Mouse (Mus musculus): ENCODE results near the gene Cnrip1. TPM values are rescaled to one million over a fixed set of nuclear protein-coding genes. Genes with fewer than 3 reads are reported as not detected.
A peak's percentile ranks its signal among the peaks of the same experiment; 100 is the strongest.
"Not testable (repeated sequence)": the region's sequence is repeated elsewhere in the genome, so short reads cannot be mapped to it uniquely, and the experiment has no call there.

Gene Cnrip1
- polyA plus RNA-seq (2015; fragmentation: Nextera tagmentation; extraction: Ambion mirVana) = 20.8 and 22.0 TPM in 2 replicates

GRCm38 (mm10) chr11:17051545-17052475, at the start of gene Cnrip1, which contains the start of gene Plek:
Gene Cnrip1, plus strand, starts transcription at chr11:17051586.
Gene Plek, minus strand, starts transcription at chr11:17052381.
- peak; percentile 80 for ATAC-seq (ENCODE audit: insufficient number of reproducible peaks, low FRiP score, low TSS enrichment, low read depth)

GRCm38 (mm10) chr11:17002739-17003373, 48.5 kb upstream of the Cnrip1 start:
- Histone ChIP-seq H3K4me1 (no peaks in the 10 kb centered on the region), H3K9ac (no peak overlapping the region), H3K4me2 (no peak overlapping the region), H3K27ac (no peak overlapping the region), H3K9me3 (no peaks in the 10 kb centered on the region), H3K36me3 (no peaks in the 10 kb centered on the region), H3K4me3 (no peak overlapping the region), H3K27me3 (no peaks in the 10 kb centered on the region)
- ATAC-seq (ENCODE audit: insufficient number of reproducible peaks, low FRiP score, low TSS enrichment, low read depth) = no peak
- WGBS = 81% methylated on average over 7 of the region's 7 CpGs

More at GRCm38 (mm10) chr11:17051545-17052475, at the start of gene Cnrip1, which contains the start of gene Plek:
- Histone ChIP-seq H3K9ac (peak within 1 kb of the TSS; percentile 43), H3K36me3 (no peaks in the 10 kb centered on the region), H3K9me3 (no peaks in the 10 kb centered on the region), H3K27ac (no peak within 1 kb of the TSS), H3K4me2 (peak within 1 kb of the TSS; percentile 64), H3K4me1 (peaks cover 17% of the 10 kb centered on the region; the same call in 1 of the 2 replicates), H3K27me3 (no peaks in the 10 kb centered on the region), H3K4me3 (peak within 1 kb of the TSS; percentile 47)
- WGBS = under 1% methylated on average over 38 of the region's 38 CpGs

GRCm38 (mm10) chr11:17003757-17004156, 47.6 kb upstream of the Cnrip1 start:
- no peak overlapping the region for H3K4me3 ChIP-seq
- no peaks in the 10 kb centered on the region for H3K36me3 ChIP-seq
- H3K4me1 ChIP-seq = no peaks in the 10 kb centered on the region
- H3K4me2 ChIP-seq = no peak overlapping the region
- no peak overlapping the region for H3K27ac ChIP-seq
- no peaks in the 10 kb centered on the region for H3K9me3 ChIP-seq
- ATAC-seq (ENCODE audit: insufficient number of reproducible peaks, low FRiP score, low TSS enrichment, low read depth) = no peak
- H3K27me3 ChIP-seq = no peaks in the 10 kb centered on the region
- no peak overlapping the region for H3K9ac ChIP-seq
- 68% methylated on average over 3 of the region's 3 CpGs for WGBS

DNA sequence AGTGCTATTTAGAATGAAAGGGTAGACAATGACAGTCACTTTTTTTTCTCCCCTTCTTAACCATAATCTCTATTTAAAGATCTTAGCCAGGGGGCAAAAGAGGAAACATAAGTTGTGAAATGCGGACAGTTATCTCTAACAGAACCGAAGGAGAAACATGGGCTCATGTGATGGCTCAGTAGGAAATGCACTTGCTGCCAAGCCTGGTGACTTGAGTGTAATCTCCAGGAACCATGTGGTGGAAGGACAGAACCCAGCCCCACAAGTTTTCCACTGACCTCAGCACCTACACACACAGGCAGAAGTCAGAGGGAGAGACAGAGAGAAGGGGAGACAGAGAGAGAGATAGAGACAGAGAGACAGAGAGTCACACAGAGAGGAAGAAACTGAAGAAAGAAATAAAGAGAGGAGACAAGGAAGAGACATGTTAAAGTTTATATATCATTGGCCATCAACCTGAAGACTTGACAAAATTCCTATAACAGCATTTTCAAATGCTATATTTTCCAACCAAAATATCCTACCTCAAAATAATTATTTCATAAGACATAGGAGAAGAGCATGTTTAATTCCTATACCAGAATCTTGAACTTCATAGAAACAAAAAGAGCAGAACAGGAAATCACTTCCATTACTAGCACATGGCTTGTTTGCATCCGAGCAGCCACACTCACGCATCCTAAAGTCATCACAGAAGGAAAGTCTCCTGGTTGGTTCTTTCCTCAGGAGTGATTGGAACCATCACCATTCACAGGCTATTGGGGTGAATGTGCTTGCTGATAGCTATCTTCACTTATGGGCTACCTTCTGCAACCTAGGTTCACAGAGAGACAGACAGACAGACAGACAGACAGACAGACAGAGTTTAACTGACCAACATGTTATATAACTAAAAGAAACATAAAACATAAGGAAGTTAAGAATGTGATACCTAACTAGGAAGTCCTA, 46.2 kb upstream of the Cnrip1 start:
- H3K4me2 ChIP-seq = no peak overlapping the region
- H3K9me3 ChIP-seq = no peaks in the 10 kb centered on the region
- no peak overlapping the region for H3K27ac ChIP-seq
- 74% methylated on average over 4 of the region's 4 CpGs for WGBS
- H3K36me3 ChIP-seq = no peaks in the 10 kb centered on the region
- H3K27me3 ChIP-seq = no peaks in the 10 kb centered on the region
- H3K9ac ChIP-seq = no peak overlapping the region
- ATAC-seq (ENCODE audit: insufficient number of reproducible peaks, low FRiP score, low TSS enrichment, low read depth) = no peak
- no peak overlapping the region for H3K4me3 ChIP-seq
- H3K4me1 ChIP-seq = no peaks in the 10 kb centered on the region

DNA sequence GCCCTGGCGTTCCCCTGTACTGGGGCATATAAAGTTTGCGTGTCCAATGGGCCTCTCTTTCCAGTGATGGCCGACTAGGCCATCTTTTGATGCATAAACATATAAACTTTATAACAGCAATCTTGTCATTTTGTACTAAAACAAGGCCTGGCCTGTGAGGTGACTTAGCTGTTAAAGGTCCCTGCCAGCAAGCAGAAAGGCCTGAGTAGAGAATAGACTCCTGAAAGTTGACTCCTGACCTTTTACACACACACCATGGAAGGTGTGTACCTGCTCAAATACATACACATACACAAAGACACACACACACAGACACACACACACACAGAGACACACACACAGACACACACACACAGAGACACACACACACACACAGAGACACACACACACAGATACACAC, 44.9 kb upstream of the Cnrip1 start:
- not testable (repeated sequence) for H3K4me2 ChIP-seq; H3K4me3 ChIP-seq; H3K4me1 ChIP-seq; H3K9me3 ChIP-seq; ATAC-seq (ENCODE audit: insufficient number of reproducible peaks, low FRiP score, low TSS enrichment, low read depth); H3K36me3 ChIP-seq; H3K9ac ChIP-seq; H3K27me3 ChIP-seq; H3K27ac ChIP-seq
- 46% methylated on average over 3 of the region's 3 CpGs for WGBS

DNA sequence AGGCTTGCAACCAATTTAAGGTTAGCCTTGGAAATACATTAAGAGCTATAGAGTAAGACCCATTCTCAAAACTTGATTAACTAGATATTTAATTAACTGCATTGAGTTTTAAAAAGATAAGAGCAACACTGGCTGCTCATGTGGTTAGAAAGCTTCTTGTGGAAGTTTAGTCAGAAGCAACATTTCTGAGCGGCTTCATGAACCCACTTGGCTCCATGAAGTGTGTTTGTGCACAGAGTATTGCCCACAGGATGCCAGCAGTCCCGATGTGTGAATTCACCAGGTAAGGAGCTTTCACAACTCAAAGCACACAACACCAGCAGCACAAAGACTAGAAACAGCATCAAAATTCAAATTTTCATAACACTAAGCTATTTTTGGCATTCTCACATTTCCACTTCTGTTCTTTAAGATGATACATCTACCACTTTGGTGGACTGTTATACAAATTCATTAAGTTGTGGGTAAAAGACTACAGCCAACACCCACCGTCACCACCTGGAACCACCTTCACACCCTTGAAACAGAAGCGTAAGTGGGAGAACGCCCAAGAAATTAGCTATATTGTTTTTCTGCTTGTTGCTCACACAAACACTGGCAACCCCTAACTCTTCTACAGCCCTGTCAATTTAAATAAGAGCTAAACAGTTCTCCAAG, 43.7 kb upstream of the Cnrip1 start:
- Histone ChIP-seq H3K9me3 (no peaks in the 10 kb centered on the region), H3K4me1 (no peaks in the 10 kb centered on the region), H3K4me3 (no peak overlapping the region), H3K27ac (no peak overlapping the region), H3K36me3 (no peaks in the 10 kb centered on the region), H3K27me3 (no peaks in the 10 kb centered on the region), H3K9ac (no peak overlapping the region), H3K4me2 (no peak overlapping the region)
- ATAC-seq (ENCODE audit: insufficient number of reproducible peaks, low FRiP score, low TSS enrichment, low read depth) = no peak
- 81% methylated on average over 5 of the region's 5 CpGs for WGBS

DNA sequence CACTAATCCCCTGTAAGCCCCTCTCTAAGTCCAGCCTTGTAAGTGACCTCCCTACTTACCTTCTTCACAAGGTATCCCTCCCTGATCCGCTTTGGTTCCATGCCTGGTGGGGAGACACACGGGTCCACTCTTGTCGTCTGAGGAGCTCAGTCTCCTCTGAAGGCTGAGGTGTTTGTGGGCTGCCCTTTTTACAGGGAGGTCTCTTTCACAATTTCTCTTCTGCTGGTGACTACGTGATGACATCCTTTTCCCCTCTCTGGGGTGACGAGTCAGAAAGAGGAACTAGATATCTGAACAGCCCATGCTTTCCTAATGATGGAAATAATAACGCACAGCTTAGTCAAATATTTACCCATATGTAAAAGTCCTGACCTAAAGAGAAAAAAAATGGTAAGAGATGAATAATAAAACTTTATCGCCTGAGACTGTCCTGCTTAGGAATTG, 42.9 kb upstream of the Cnrip1 start:
- Histone ChIP-seq H3K9ac (no peak overlapping the region), H3K36me3 (no peaks in the 10 kb centered on the region), H3K27me3 (no peaks in the 10 kb centered on the region), H3K9me3 (no peaks in the 10 kb centered on the region), H3K4me1 (no peaks in the 10 kb centered on the region), H3K4me3 (no peak overlapping the region), H3K4me2 (no peak overlapping the region), H3K27ac (no peak overlapping the region)
- ATAC-seq (ENCODE audit: insufficient number of reproducible peaks, low FRiP score, low TSS enrichment, low read depth) = no peak
- 64% methylated on average over 7 of the region's 7 CpGs for WGBS

- Histone ChIP-seq H3K9me3 (no peaks in the 10 kb centered on the region), H3K4me2 (no peak overlapping the region), H3K36me3 (no peaks in the 10 kb centered on the region), H3K27me3 (no peaks in the 10 kb centered on the region), H3K9ac (no peak overlapping the region), H3K27ac (no peak overlapping the region), H3K4me3 (no peak overlapping the region), H3K4me1 (no peaks in the 10 kb centered on the region)
- ATAC-seq (ENCODE audit: insufficient number of reproducible peaks, low FRiP score, low TSS enrichment, low read depth) = no peak
Observed at GRCm38 (mm10) chr11:17012948-17013347, 38.4 kb upstream of the Cnrip1 start.

GRCm38 (mm10) chr11:17019328-17019727, 32.1 kb upstream of the Cnrip1 start:
- H3K4me1 ChIP-seq = no peaks in the 10 kb centered on the region
- H3K36me3 ChIP-seq = no peaks in the 10 kb centered on the region
- no peak for ATAC-seq (ENCODE audit: insufficient number of reproducible peaks, low FRiP score, low TSS enrichment, low read depth)
- no peak overlapping the region for H3K27ac ChIP-seq
- WGBS = 97% methylated on average over 7 of the region's 7 CpGs
- no peak overlapping the region for H3K9ac ChIP-seq
- no peaks in the 10 kb centered on the region; the same call in 1 of the 2 replicates for H3K9me3 ChIP-seq
- no peaks in the 10 kb centered on the region for H3K27me3 ChIP-seq
- H3K4me3 ChIP-seq = no peak overlapping the region
- no peak overlapping the region for H3K4me2 ChIP-seq

DNA sequence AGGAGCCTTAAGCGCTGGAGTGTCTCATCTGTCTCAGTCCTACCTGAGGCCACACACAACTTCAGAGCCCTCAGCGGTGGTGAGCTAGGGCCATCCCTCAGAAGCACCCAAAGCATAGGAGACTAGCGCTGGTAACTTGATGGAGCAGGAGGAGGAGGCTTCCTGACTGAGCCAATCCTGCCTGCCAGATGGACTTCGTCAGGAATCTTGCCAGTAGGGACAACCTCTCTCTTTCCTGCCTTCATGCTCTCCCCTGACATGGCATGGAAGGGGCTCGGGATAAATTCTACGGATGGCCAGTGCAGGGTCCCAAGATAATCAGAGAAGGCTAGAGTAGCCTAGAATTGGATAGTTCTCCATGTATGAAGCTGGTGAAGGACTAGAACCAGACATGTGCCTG, 28.2 kb upstream of the Cnrip1 start:
- WGBS = 79% methylated on average over 6 of the region's 6 CpGs
- no peaks in the 10 kb centered on the region for H3K27me3 ChIP-seq
- H3K27ac ChIP-seq = no peak overlapping the region
- ATAC-seq (ENCODE audit: insufficient number of reproducible peaks, low FRiP score, low TSS enrichment, low read depth) = no peak
- H3K9me3 ChIP-seq = no peaks in the 10 kb centered on the region; the same call in 1 of the 2 replicates
- no peak overlapping the region for H3K4me3 ChIP-seq
- H3K4me1 ChIP-seq = no peaks in the 10 kb centered on the region
- H3K9ac ChIP-seq = no peak overlapping the region
- no peaks in the 10 kb centered on the region for H3K36me3 ChIP-seq
- H3K4me2 ChIP-seq = no peak overlapping the region

- Histone ChIP-seq H3K4me3 (no peak overlapping the region), H3K36me3 (no peaks in the 10 kb centered on the region), H3K4me1 (no peaks in the 10 kb centered on the region), H3K27me3 (no peaks in the 10 kb centered on the region), H3K9me3 (no peaks in the 10 kb centered on the region; the same call in 1 of the 2 replicates), H3K27ac (no peak overlapping the region), H3K9ac (no peak overlapping the region), H3K4me2 (no peak overlapping the region)
- ATAC-seq (ENCODE audit: insufficient number of reproducible peaks, low FRiP score, low TSS enrichment, low read depth) = no peak
- 74% methylated on average over 3 of the region's 3 CpGs for WGBS
Observed at GRCm38 (mm10) chr11:17023984-17024383, 27.4 kb upstream of the Cnrip1 start.

Data from limb, embryonic 15.5 days (tissue).